Mouse (Mus musculus) CH12.LX (cell line): ENCODE results near the gene Laptm4a. TPM values are rescaled to one million over a fixed set of nuclear protein-coding genes. Genes with fewer than 3 reads are reported as not detected.

ENCODE experiments used
- DNase-seq: peaks from one replicate; pipeline ENCODE4 v3.0.0-alpha.2; 2013; ENCODE audit errors: extremely low read depth
- H3K27ac ChIP-seq: 2 replicates; pipeline ENCODE4 v1.5.1; 2012; ENCODE audit warnings: low read depth, mild to moderate bottlenecking, control low read depth, moderate library complexity; ENCODE audit not compliant: insufficient read depth
- H3K27me3 ChIP-seq: replicated peaks from 2 replicates; pipeline ENCODE3; 2012; ENCODE audit warnings: inconsistent platforms
- H3K36me3 ChIP-seq, 2 experiments: replicated peaks in 1 of 2; 2 replicates each; pipeline versions ENCODE3 to v1.6.1; 2012; ENCODE audit warnings: inconsistent platforms in 1 of 2, low read length in 1 of 2, mild to moderate bottlenecking in 1 of 2, mixed read lengths in 1 of 2, moderate library complexity in 1 of 2; ENCODE audit not compliant: control insufficient read depth in 1 of 2, insufficient read depth in 1 of 2
- H3K4me1 ChIP-seq, 2 experiments: 2 replicates each; pipeline ENCODE4 v1.6.1; 2012; ENCODE audit warnings: inconsistent platforms in 1 of 2, moderate library complexity in 1 of 2; ENCODE audit not compliant: insufficient read depth in 2 of 2, control insufficient read depth in 1 of 2
- H3K4me2 ChIP-seq: 2 replicates; pipeline ENCODE4 v1.6.1; 2012; ENCODE audit warnings: low read depth, mild to moderate bottlenecking, control low read depth; ENCODE audit not compliant: poor library complexity, insufficient read depth, severe bottlenecking
- H3K4me3 ChIP-seq, 3 experiments: fragments of 150-350 bp in 1 of 3; sonication (generic) in 1 of 3; replicated peaks in 1 of 3; 2 replicates each; pipeline versions ENCODE3 to v1.5.1; 2011 to 2012; ENCODE audit warnings: low read depth in 2 of 3, low read length in 2 of 3, mild to moderate bottlenecking in 2 of 3, moderate library complexity in 2 of 3, control low read depth in 1 of 3, improper control_type of control experiment in 1 of 3, inconsistent platforms in 1 of 3, mixed read lengths in 1 of 3; ENCODE audit not compliant: poor library complexity in 1 of 3
- H3K79me2 ChIP-seq: replicated peaks from 2 replicates; pipeline ENCODE4 v1.6.1; 2012; ENCODE audit warnings: mild to moderate bottlenecking, moderate library complexity; ENCODE audit not compliant: control insufficient read depth, poor library complexity, insufficient read depth, severe bottlenecking; ENCODE audit errors: extremely low read depth
- H3K9ac ChIP-seq: 2 replicates; pipeline ENCODE4 v1.6.1; 2012; ENCODE audit warnings: low read depth, mild to moderate bottlenecking, control low read depth, moderate library complexity; ENCODE audit not compliant: insufficient read depth
- H3K9me3 ChIP-seq: replicated peaks from 2 replicates; pipeline ENCODE3; 2012; ENCODE audit warnings: low read length, inconsistent platforms, mixed read lengths
- BHLHE40 ChIP-seq: IDR thresholded peaks from 2 replicates; pipeline ENCODE4 v1.6.1; 2011; ENCODE audit warnings: mild to moderate bottlenecking, low read depth, low read length, improper control_type of control experiment
- CHD1 ChIP-seq: IDR thresholded peaks from 2 replicates; pipeline ENCODE4 v1.6.1; 2012; ENCODE audit warnings: low read depth, low read length, improper control_type of control experiment, inconsistent platforms
- CHD2 ChIP-seq: IDR thresholded peaks from 2 replicates; pipeline ENCODE4 v1.6.1; 2011; ENCODE audit warnings: low read length, improper control_type of control experiment
- CTCF ChIP-seq, 2 experiments: IDR thresholded peaks in 1 of 2; conservative IDR thresholded peaks in 1 of 2; 2 replicates each; pipeline ENCODE4 v1.5.1; 2011 to 2012; ENCODE audit warnings: low read depth in 2 of 2, low read length in 2 of 2, improper control_type of control experiment in 1 of 2, inconsistent platforms in 1 of 2, mild to moderate bottlenecking in 1 of 2, moderate library complexity in 1 of 2
- E2F4 ChIP-seq: IDR thresholded peaks from 2 replicates; pipeline ENCODE4 v1.6.1; 2011; ENCODE audit warnings: low read depth, low read length, improper control_type of control experiment; ENCODE audit not compliant: insufficient replicate concordance
- ELF1 ChIP-seq: IDR thresholded peaks from 2 replicates; pipeline ENCODE4 v1.6.1; 2014; ENCODE audit warnings: low read depth, mild to moderate bottlenecking, inconsistent platforms, low read length, improper control_type of control experiment
- EP300 ChIP-seq: IDR thresholded peaks from 2 replicates; pipeline ENCODE4 v1.6.1; 2011; ENCODE audit warnings: low read length, improper control_type of control experiment
- ETS1 ChIP-seq: conservative IDR thresholded peaks from 2 replicates; pipeline ENCODE4 v1.6.1; 2012; ENCODE audit warnings: low read depth, mild to moderate bottlenecking, inconsistent platforms, low read length, improper control_type of control experiment, moderate library complexity
- IRF4 ChIP-seq: IDR thresholded peaks from 2 replicates; pipeline ENCODE4 v1.6.1; 2014; ENCODE audit warnings: low read depth, mild to moderate bottlenecking, inconsistent platforms, low read length, improper control_type of control experiment
- JUN ChIP-seq: IDR thresholded peaks from 2 replicates; pipeline ENCODE4 v1.6.1; 2011; ENCODE audit warnings: low read depth, mild to moderate bottlenecking, low read length, improper control_type of control experiment, moderate library complexity; ENCODE audit not compliant: insufficient read depth
- KAT2A ChIP-seq: IDR thresholded peaks from 2 replicates; pipeline ENCODE4 v1.6.1; 2012; ENCODE audit warnings: low read length, improper control_type of control experiment, inconsistent platforms; ENCODE audit not compliant: insufficient replicate concordance
- MAFK ChIP-seq: IDR thresholded peaks from 2 replicates; pipeline ENCODE4 v1.6.1; 2011; ENCODE audit warnings: low read length, improper control_type of control experiment; ENCODE audit not compliant: insufficient replicate concordance
- MEF2A ChIP-seq: IDR thresholded peaks from 2 replicates; pipeline ENCODE4 v1.6.1; 2014; ENCODE audit warnings: low read depth, mild to moderate bottlenecking, inconsistent platforms, low read length, improper control_type of control experiment, borderline replicate concordance
- MYC ChIP-seq: IDR thresholded peaks from 2 replicates; pipeline ENCODE4 v1.6.1; 2011; ENCODE audit warnings: low read depth, mild to moderate bottlenecking, improper control_type of control experiment, low read length
- PAX5 ChIP-seq: IDR thresholded peaks from 2 replicates; pipeline ENCODE4 v1.6.1; 2012; ENCODE audit warnings: low read length, inconsistent platforms, mixed read lengths
- POLR2A ChIP-seq: IDR thresholded peaks from 2 replicates; pipeline ENCODE4 v1.6.1; 2011; ENCODE audit warnings: low read depth, mild to moderate bottlenecking, improper control_type of control experiment, low read length
- RCOR1 ChIP-seq: conservative IDR thresholded peaks from 2 replicates; pipeline ENCODE4 v1.6.1; 2012; ENCODE audit warnings: low read depth, mild to moderate bottlenecking, inconsistent platforms, low read length, improper control_type of control experiment
- SIN3A ChIP-seq: IDR thresholded peaks from 2 replicates; pipeline ENCODE4 v1.6.1; 2012; ENCODE audit warnings: low read length, improper control_type of control experiment, inconsistent platforms
- TCF12 ChIP-seq: IDR thresholded peaks from 2 replicates; pipeline ENCODE4 v1.6.1; 2014; ENCODE audit warnings: low read depth, mild to moderate bottlenecking, inconsistent platforms, low read length, improper control_type of control experiment
- UBTF ChIP-seq: IDR thresholded peaks from 2 replicates; pipeline ENCODE4 v1.6.1; 2012; ENCODE audit warnings: low read depth, mild to moderate bottlenecking, inconsistent platforms, low read length, improper control_type of control experiment, moderate library complexity
- USF1 ChIP-seq: IDR thresholded peaks from 2 replicates; pipeline ENCODE4 v1.6.1; 2014; ENCODE audit warnings: low read depth, mild to moderate bottlenecking, inconsistent platforms, low read length, improper control_type of control experiment
- ZC3H11A ChIP-seq: IDR thresholded peaks from 2 replicates; pipeline ENCODE4 v1.6.1; 2012; ENCODE audit warnings: low read depth, mild to moderate bottlenecking, inconsistent platforms, low read length, improper control_type of control experiment
- ZKSCAN1 ChIP-seq: IDR thresholded peaks from 2 replicates; pipeline ENCODE4 v1.6.1; 2012; ENCODE audit warnings: low read depth, inconsistent platforms, low read length, improper control_type of control experiment, borderline replicate concordance
- ZMIZ1 ChIP-seq: IDR thresholded peaks from 2 replicates; pipeline ENCODE4 v1.6.1; 2012; ENCODE audit warnings: low read depth, mild to moderate bottlenecking, inconsistent platforms, low read length, improper control_type of control experiment
- ZNF384 ChIP-seq: IDR thresholded peaks from 2 replicates; pipeline ENCODE4 v1.6.1; 2012; ENCODE audit warnings: low read depth, low read length, improper control_type of control experiment, inconsistent platforms
- dilution Hi-C: fragments of 300-500 bp; cut with MboI; formaldehyde crosslinking; loops from 2 replicates; pipeline ENCODE4 v1.14.3; 2020; ENCODE audit warnings: low sequenced_read_pairs; ENCODE audit not compliant: extremely low pct_unique_long_range_greater_than_20kb, extremely low pct_ligation_motif_present
- in situ Hi-C: fragments of 300-500 bp; cut with MboI; formaldehyde crosslinking; loops from 3 replicates; pipeline ENCODE4 v1.14.3; 2019; ENCODE audit warnings: low sequenced_read_pairs, low pct_ligation_motif_present, low pct_unique_long_range_greater_than_20kb, mixed read lengths
- polyA plus RNA-seq: library from polyadenylated mRNA; unstranded; fragments of >175 nt; gene quantifications from 2 replicates; pipeline ENCODE4 v1.2.1, GENCODE M21; 2012; ENCODE audit warnings: low read depth; ENCODE audit not compliant: insufficient read length
- total RNA-seq, 2 experiments: library from RNA; depleted of rRNA; stranded (reverse); fragments of 300-350 nt in 1 of 2; fragments of >200 nt in 1 of 2; gene quantifications; 2 replicates each; pipeline ENCODE4 v1.2.3; 2012 to 2014

Laptm4a gene
- total and polyA plus RNA-seq, 3 experiments = 48.3 to 73.8 (median 64.5) TPM

GRCm38 (mm10) chr12:8961607-8962316 is 40.3 kb downstream of the Laptm4a start:
- Histone ChIP-seq H3K4me1 (no peaks in the 10 kb centered on the region), H3K9ac (no peak overlapping the region), H3K4me3 (no peak overlapping the region), H3K27me3 (no peaks in the 10 kb centered on the region)
- in situ Hi-C loops (no loop called here), dilution Hi-C loops (no loop called here)
- DNase-seq = no peak
- TF ChIP-seq MAFK (no peak), ZMIZ1 (no peak), ZKSCAN1 (no peak), BHLHE40 (no peak), ZC3H11A (no peak), POLR2A (no peak), ZNF384 (no peak), MYC (no peak), MEF2A (no peak), CHD2 (no peak), RCOR1 (no peak), IRF4 (no peak), EP300 (no peak), E2F4 (no peak), UBTF (no peak), ETS1 (no peak), TCF12 (no peak), PAX5 (no peak)
- TF ChIP-seq, all 38 proteins: peak for 0
- Histone ChIP-seq H3K79me2 (no peaks in the 10 kb centered on the region), H3K4me2 (no peak overlapping the region), H3K36me3 (no peaks in the 10 kb centered on the region), H3K9me3 (no peaks in the 10 kb centered on the region), H3K27ac (no peak overlapping the region)

GRCm38 (mm10) chr12:8969828-8970227 is 48.4 kb downstream of the Laptm4a start:
- Histone ChIP-seq H3K36me3 (no peaks in the 10 kb centered on the region), H3K9me3 (peaks cover 8% of the 10 kb centered on the region), H3K27me3 (no peaks in the 10 kb centered on the region), H3K9ac (no peak overlapping the region), H3K27ac (no peak overlapping the region), H3K4me1 (peaks cover 0 to 11% of the 10 kb centered on the region in 2 experiments; a peak in 2 of 4 replicates), H3K4me2 (no peak overlapping the region), H3K4me3 (no peak overlapping the region), H3K79me2 (no peaks in the 10 kb centered on the region)
- dilution Hi-C loops = no loop called here
- in situ Hi-C loops = no loop called here
- TF ChIP-seq ELF1 (no peak), ZMIZ1 (no peak), E2F4 (no peak), ZNF384 (no peak), JUN (no peak), SIN3A (no peak), CHD1 (no peak), KAT2A (no peak), IRF4 (no peak), ZKSCAN1 (no peak), POLR2A (no peak), USF1 (no peak), CHD2 (no peak), UBTF (no peak), MYC (no peak), CTCF (conservative IDR thresholded peaks at IDR 0.05 in 1 of 2, IDR thresholded peaks at IDR 0.05 in 1 of 2; ENCODE audit: low read depth in 2 of 2, low read length in 2 of 2) (no peak)
- DNase-seq = no peak
